Mouse (Mus musculus) left cerebral cortex, adult 11 months (tissue): ENCODE data around the gene Klk8.

Source experiments
- DNase-seq: peaks from one replicate; pipeline ENCODE4 v3.0.0; 2022; ENCODE audit warnings: low spot score

Gene Klk8

DNA sequence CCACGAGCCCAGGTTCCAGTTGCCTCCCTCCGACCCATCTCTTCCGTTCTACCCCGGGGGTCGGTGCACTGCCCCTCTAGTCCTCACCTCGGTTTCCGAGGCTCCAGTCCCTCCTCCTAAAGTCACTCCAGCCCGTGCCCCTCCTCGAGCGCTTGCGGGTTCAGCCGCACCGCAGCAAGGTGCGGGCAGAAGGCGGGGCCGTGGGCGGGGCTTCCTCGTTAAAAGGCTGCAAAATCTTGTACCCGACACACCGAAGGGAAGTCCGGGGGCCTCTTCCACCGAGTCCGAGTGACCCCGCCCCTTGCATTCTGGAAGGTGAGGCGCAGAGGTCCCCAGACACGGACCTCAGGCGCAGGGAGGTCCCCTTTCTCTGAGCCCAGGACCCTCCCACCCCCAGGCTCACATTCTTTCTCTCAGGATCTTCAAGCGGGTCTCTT, at the start of gene Klk8:
TSS of gene Klk8 (plus strand) at position 245 of the 437 bp plus-strand sequence.
- no peak for DNase-seq

DNA sequence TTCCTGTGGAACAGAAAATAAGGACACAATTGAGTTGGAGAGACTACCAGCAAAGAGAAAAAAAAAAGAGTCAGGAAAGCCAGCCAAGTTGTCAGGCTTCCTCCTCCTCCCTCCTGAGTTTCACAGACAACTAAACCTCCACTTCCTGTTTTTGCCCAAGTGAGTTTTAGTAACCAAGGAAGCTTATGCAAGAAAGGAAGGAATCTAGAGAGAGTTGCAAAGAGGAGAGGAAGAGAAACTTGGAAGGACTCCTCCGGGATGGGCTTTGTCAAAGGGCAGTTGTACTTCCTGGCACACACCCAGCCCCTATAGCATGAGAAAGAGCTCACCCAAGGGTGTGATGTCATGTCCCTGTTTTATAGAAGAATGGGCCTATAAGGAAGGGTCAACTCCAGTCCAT, 49.6 kb upstream of the Klk8 start:
- peak; percentile 7 for DNase-seq

DNA sequence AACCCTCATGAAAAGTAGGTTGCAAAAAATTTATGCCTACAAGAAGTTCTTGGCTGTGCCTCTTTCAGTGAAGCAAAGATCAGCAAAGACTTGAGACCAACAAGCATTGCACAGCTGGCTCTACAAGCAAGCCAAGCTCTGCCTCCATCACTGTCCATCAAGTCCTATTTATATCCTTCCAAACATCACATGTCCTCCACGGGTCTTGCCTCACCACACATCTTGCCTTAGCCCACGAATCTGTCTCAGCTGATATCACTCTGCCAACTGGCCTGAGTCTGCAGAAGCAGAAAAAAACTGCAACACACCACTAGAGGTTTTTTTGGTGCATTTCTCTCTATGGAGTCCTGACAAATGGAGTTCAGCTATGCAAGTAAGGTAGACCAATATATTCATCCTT, 44.6 kb upstream of the Klk8 start:
- no peak for DNase-seq

DNA sequence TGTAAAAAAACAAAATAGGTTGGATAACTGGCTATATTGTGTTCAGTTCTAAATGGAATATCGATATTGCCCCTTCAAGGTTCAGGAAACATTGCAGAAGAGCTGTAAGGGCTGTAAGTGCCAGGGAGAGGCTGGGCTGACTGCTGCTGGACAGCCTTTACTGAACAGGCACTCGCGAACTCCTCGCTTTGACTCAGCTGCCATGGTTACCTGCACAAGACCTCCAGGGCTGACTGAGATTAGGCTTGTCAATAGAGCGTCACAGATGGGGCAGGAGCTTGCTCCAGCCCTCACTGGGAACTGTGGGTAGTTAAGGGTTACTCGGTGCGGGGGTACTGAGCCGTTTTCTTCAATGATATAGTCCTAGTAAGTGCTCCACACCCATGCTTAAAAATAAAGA, 30.9 kb upstream of the Klk8 start:
- no peak for DNase-seq

DNA sequence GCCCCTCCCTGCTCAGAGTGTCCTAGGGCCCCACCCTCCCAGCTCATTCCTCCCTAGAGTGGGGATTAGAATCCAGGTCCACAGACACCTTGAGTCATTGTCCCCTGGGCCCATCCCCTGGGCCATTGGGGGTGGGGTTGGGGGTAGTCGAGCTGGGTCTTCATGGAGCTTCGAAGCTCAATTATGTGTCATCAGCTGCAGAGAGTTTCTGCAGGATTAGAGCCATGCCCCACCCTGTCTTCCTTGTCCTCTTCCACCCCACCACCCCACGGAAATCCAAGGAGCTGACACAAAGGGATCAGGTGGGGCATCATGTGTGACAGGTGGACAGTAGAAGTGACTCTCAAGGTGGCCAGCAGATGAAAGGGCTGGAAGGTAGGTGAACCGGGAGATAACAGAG, 28.8 kb upstream of the Klk8 start, which contains the start of gene Klk12:
TSS of gene Klk12 (plus strand) at position 301 of the 400 bp plus-strand sequence.
- no peak for DNase-seq

DNA sequence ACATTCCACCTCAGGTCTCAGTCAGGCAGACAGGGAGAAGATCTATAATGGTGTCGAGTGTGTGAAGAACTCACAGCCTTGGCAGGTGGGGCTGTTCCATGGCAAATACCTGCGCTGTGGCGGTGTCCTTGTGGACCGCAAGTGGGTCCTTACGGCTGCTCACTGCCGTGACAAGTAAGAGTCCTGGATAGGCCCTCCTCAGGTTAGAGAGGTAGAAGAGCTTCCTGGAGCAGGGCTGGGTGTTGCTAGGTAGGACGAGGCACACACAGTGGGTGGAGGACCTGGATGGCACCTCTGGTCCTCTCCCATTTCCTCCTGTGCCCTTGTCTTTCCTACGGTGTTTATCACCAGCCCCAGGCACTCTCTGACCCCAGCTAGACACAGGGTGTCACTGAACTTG, 27.7 kb upstream of the Klk8 start:
- DNase-seq = no peak

DNA sequence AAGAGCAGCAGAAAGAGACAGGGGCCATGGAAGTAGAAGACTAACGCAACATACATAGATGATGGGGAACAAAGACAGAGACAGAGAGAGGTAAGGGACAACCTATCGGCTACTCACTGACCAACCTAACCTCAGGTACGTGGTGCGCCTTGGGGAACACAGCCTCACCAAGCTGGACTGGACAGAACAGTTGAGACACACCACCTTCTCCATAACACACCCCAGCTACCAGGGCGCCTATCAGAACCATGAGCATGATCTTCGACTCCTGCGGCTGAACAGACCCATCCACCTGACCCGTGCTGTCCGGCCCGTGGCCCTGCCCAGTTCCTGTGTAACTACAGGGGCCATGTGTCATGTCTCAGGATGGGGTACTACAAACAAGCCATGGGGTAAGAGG, 26.7 kb upstream of the Klk8 start:
- DNase-seq = no peak

DNA sequence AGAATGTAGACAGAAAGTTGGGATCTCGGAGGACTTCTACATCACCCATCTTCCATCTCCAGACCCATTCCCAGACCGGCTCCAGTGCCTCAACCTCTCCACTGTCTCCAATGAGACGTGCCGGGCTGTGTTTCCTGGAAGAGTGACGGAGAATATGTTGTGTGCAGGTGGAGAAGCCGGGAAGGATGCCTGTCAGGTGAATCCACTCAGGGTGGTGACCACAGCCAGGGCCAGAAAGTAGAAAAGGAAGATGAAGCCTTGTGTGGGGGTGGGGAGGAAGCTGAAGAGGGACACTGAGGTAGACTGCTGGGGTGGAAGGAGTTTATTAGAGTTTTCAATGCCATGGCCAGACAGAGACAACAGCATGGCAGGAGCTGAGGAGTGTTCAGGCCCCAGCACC, 25.5 kb upstream of the Klk8 start:
- no peak for DNase-seq

DNA sequence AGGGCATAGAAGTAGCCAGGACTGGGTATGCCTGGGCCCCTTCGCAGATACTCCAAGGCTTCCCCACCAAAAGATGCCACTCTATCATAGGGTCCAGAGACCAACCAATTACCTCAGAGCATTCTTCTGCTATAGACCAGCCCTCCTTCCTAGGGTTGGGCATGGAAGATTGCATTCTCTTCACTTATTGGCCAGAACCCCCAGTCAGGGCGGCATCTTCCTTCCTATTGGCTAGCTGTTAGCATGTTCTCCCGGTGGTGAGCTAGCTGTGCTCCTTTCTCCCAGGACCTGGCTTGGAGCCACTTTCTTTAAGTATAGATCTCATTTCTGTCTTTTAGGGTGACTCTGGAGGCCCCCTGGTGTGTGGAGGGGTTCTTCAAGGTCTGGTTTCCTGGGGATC, 24.5 kb upstream of the Klk8 start:
- no peak for DNase-seq

DNA sequence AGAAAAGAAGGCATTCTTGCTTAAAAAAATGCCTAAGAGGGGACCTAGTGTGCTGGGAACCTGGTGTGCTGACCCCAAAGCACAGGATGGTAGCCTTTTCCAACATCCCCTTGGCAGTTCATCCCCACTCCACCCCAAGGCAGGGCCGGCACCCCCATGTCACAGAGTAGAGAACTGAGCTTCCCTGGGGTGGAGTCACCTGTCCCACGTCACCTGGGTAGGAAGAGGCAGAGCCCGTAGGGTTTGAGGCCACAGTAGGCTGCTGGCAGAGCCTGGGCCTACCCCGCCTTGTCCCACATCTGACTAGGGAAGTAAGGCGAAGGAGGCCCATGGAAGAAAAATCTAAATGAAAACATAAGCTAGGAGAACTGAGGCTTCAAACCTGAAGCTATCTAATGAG, 23.0 kb upstream of the Klk8 start, which contains the start of gene Klk11:
TSS of gene Klk11 (plus strand) at position 241 of the 400 bp plus-strand sequence.
- no peak for DNase-seq

DNA sequence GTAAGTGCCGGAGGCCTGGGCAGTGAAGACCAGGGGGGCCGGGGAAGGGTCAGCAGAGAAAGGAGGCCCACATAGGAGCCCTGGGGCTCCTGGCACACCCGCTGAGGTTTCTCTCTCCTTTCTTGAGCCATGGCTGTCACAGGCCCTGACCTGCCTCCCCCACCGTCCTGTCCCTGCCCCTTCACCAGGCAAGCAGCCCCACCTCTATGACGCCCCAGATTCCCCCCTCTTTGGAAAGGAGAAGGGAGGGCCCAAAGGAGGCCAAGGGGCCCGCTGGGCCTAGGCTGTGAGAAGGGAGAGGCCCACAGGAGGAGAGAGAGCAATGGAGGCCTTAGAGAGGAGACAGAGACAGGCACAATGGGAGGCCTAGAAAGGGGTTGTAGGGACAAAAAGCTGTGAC, 22.6 kb upstream of the Klk8 start:
- DNase-seq = no peak

DNA sequence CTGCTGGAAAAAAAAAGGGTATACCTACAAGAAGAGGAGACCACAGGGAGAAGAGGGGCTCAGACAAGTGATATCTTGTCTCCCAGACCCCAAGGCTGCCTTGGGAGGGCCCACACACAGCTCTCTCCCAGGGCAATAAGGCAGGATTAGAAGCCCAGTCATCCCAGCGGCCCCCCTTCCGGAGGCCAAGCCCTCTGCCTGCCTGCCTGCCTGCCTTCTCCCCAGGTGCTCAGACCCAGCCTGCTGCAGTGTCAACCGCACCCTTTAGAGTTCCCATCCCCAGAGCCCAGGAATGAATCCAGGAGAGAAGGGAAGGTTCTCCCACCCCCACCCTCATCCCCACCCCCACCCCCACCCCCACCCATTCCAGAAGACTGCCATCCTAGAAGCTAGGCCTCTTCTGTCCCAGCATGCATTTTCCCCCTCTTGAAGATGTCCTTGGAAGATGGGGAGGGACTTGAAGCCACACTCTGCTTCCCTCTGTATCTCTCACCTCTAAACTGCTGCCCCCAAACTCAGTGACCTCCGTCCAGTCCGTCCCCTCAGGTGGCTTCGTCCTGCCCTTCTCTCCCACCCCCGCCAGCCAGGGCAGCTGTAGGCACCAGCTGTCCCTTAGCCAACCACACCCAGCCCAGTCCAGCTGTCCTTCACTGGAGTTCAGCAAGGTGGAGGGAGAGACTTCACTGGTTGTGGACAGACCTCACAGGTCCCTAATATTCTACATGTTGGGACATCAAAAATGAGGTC, 21.9 kb upstream of the Klk8 start:
- DNase-seq = no peak

DNA sequence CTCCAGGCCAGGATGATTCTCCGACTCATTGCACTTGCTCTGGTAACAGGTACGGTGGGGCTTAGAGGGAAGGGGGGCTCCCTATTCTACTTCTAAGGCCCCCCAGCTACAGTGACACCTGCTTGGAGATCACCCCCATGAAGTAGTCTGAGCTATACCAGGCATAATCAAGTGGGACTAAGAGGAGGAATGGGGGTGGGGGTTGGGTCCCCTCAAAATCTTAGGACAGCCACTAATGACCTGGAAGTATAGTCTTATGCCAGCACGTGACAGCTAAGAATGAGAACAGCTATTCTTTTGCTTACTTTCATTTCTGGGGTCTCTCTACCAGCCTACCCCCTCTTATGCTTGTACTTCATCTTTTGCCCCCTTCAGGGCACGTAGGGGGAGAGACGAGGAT, 20.9 kb upstream of the Klk8 start:
- DNase-seq = no peak

DNA sequence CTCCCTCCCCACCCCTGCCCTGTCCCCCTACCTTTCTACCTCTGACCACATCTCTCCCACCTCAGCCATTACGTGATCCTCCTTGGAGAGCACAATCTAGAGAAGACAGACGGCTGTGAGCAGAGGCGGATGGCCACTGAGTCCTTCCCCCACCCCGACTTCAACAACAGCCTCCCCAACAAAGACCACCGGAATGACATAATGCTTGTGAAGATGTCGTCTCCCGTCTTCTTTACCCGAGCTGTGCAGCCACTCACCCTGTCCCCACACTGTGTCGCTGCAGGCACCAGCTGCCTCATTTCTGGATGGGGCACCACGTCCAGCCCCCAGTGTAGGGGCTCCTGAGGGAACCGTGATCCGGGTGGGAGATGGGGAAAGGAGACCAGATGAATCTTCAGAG, 20.0 kb upstream of the Klk8 start:
- no peak for DNase-seq

DNA sequence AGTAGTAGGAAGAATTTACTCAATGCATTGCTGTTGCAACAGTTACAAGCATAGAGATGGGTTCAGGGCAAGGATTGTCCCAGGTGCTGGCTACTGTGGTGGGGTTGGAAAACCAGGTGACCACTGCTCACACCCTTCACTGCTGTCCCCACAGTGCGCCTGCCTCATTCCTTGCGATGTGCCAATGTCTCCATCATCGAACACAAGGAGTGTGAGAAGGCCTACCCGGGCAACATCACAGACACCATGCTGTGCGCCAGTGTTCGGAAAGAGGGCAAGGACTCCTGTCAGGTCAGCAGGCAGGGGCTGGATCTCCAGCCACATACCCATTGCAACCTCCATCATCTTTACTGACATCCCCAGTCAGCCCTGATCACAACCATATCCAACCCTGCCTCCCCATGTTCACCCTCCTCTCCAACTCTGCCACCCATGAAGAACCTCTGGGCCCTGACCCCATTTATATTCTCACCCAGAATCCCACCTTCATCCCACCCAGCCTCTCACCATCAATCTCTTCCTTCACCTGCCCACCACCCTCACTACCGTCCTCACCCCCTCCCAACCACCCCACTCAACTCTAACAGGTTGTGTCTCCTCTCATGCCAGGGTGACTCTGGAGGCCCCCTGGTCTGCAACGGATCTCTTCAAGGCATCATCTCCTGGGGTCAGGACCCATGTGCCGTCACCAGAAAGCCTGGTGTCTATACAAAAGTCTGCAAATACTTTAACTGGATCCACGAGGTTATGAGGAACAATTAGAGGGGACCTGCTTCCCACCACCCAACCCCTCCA, 19.0 kb upstream of the Klk8 start:
- DNase-seq = no peak

DNA sequence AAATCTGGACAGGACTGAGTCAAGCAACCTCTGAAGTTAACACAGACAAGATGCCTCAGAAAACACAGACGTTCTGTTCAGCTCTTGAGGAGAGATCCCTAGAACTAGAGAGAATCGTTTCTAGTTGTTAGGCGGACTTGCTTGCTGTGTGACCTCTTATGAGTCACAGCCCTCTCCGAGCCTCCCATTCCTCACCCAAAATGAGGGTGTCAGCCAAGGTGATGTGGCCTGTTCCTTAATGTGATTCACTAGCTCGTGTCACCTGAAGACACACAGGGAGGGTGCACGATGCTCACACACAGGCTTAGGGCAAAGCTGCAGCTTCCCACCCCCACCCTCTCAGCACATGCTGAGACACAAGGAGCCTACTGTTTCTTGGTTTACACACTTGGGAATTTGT, 17.1 kb upstream of the Klk8 start:
- no peak for DNase-seq

DNA sequence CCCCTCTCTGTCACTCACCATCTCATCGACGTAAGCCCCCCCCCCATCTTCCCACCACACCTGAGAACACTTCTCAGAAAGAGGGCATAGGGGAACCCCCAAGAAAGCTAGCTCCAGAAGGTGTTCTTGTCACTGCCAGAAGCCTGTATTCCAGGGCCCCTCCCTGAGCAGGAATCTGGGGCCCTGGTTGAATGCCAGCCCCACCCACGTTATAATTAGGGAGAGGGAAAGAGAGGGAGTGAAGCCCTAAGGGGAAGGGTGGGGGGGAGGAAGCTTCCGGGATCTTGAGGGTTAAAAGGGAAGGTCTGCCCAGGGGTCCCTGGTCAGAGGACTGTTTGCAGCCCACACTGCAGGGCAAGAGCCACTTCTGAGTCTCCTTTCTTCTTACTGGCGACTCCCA, 16.6 kb upstream of the Klk8 start, which contains the start of gene Klk10:
TSS of gene Klk10 (plus strand) at position 290 of the 400 bp plus-strand sequence.
- no peak for DNase-seq

DNA sequence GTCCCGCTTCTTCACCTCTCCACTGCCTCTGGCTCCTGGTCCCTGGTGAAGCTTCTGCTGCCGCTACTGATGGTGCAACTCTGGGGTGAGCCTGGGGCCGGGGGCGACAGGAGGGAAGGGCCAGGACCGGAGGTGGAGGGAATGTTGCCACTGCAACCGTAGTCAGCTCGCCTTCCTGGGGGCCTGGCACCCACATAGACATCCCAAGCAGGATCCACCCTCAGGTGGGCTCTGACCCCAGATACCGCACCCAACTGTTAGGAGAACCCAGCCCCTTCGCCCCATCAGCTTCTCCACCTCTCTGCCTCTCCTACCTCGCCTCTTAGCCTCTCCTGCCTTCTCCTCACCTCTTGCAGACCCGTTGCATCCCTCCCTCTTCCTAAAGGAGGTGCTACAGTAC, 15.8 kb upstream of the Klk8 start:
- no peak for DNase-seq

DNA sequence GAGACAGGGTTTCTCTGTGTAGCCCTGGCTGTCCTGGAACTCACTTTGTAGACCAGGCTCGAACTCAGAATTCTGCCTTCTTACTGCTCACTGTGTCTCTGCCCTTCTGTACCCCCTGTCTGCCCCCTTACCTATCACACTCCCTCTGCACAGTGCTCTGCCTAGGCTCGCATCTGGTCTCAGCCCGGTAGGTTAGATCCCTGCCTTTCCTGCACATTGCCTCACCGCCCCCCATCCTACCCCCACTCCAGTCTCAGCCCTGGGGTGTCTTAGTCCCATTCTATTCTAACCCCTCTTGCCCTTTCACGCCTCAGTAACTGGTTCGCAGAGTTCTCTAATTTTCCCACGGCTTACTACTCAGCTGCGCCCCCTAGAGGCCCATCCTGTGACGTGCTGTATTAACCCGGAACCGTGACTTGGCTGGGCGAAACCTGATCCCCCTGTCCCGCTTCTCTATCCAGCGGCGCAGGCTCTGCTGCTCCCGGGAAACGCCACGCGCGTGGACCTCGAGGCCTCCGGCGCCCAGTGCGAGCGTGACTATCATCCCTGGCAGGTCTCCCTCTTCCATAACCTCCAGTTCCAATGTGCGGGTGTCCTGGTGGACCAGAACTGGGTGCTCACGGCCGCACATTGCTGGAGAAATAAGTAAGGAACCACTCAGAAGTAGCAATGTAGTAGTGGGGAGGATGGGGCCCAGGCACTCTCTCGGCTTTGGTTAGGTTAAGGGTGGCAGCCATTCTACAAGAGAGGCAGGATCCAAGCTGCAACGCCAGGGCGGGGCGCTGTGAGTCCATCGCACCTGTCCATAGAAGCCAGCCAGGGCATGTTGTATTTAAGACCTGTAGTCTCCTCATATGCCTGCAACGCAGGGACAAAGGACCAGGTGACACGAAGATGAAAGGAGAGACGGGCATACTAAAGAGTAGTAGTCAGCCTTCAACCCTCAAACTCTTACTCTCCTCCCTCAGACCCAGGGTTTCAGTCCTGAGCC, 14.8 kb upstream of the Klk8 start:
- no peak for DNase-seq

DNA sequence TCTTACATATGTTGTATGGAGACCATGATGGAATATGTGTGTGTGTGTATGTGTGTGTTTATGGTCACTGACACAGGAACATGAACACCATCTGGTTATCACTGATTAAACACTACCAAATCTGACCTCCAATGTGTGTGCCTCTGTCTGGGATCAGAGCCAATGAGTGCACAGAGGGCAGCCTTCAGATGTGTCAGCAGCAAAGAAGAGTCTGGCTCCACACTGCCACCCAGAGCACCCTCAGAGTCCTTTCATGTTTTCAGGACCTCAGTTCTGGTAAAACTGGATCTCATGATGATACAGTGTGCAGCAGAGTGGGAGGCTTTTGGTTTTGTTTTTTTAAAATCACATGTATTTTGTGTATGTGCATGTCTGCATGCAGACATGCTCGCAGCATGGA, 12.1 kb upstream of the Klk8 start:
- DNase-seq = no peak

DNA sequence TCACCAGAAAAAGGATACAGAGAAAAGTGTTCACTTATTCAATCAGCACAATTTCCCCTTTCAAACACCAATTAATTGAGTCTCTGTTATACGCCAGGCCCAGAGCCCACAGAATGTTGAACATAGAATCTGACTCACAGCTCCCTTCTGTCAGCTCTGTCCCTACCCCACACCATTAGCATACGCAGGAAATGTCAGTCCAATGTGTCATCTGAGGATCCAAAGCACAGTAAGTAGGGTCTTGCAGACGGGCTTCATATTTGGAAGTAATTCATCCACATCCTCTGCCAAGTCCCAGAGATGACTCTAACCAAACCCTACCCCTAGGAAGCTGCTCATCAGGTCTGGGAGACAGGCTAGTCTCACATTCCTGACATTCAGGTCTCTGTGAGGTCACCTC, 9.3 kb upstream of the Klk8 start:
- no peak for DNase-seq

DNA sequence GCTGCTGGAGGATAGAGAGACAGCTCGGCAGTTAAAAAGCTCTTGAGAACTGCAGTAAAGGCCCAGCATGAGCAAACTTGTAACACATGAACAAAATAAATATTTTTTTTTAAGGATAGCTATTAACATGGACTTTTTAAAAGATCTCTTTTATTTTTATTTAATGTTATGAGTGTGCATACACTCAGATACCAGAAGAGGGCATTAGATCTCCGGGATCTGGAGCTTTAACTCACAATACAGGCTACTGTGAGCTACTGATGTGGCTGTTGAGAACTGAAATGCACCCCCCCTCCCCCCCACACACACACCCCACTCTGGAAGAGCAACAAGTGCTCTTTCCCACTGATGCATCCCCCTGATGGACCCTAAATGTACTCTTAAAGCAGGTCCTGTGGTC, 8.1 kb upstream of the Klk8 start:
- no peak for DNase-seq
